In genomic region chr19:17199059-17199458, GRCm38 (mm10) we compare ENCODE assay signal across 14 mouse cellular contexts.
DNase-seq lines count a peak whose midpoint lies in the region; ATAC-seq and TF ChIP-seq lines count a peak whose summit lies in the region.
"Had no signal": no experiment of that assay in that cellular context is flagged by ENCODE, and none has a peak within 500 bp of the region (broad histone marks: within the 10 kb centered on the region; RNA-seq: fewer than 3 reads in every experiment).

No protein-coding gene starts in this region.

- H3K4me2 ChIP-seq in midbrain, embryonic 14.5 days (ENCODE audit: low read length): no peak overlapping the region
- no peak overlapping the region for H3K4me2 ChIP-seq in midbrain, embryonic 15.5 days
- no peak overlapping the region for H3K4me2 ChIP-seq in heart, embryonic 15.5 days
- no peak overlapping the region for H3K4me2 ChIP-seq in stomach, embryonic 16.5 days (ENCODE audit: low read depth, low read length)
- H3K4me2 ChIP-seq: lung, embryonic 15.5 days; neural tube, embryonic 12.5 days had no signal

- no peak overlapping the region for H3K27ac ChIP-seq in midbrain, embryonic 14.5 days (replicated peaks; ENCODE audit: low read depth, low read length)
- no peak overlapping the region for H3K27ac ChIP-seq in midbrain, embryonic 15.5 days
- H3K27ac ChIP-seq in heart, embryonic 15.5 days: 0 out of 2 replicates have a peak overlapping the region, but pooled peaks have one; percentile 12
- no peak overlapping the region for H3K27ac ChIP-seq in stomach, embryonic 16.5 days (ENCODE audit: low read length)
- no peak overlapping the region for H3K27ac ChIP-seq in layer of hippocampus, adult 2 months
- H3K27ac ChIP-seq: hindbrain, postnatal 0 days; lung, embryonic 15.5 days; neural tube, embryonic 12.5 days had no signal

- H3K9me3 ChIP-seq in midbrain, embryonic 14.5 days (ENCODE audit: control insufficient read depth, low read length): no peaks in the 10 kb centered on the region
- no peaks in the 10 kb centered on the region for H3K9me3 ChIP-seq in midbrain, embryonic 15.5 days
- H3K9me3 ChIP-seq in heart, embryonic 15.5 days (replicated peaks): no peaks in the 10 kb centered on the region
- H3K9me3 ChIP-seq in stomach, embryonic 16.5 days (replicated peaks; ENCODE audit: control insufficient read depth, low read length): no peaks in the 10 kb centered on the region
- H3K9me3 ChIP-seq: lung, embryonic 15.5 days; megakaryocyte, embryonic 14.5 days; neural tube, embryonic 12.5 days had no signal

- H3K36me3 ChIP-seq in midbrain, embryonic 14.5 days (ENCODE audit: control insufficient read depth, insufficient read depth, low read length): no peaks in the 10 kb centered on the region
- no peaks in the 10 kb centered on the region for H3K36me3 ChIP-seq in midbrain, embryonic 15.5 days (replicated peaks)
- H3K36me3 ChIP-seq in heart, embryonic 15.5 days: no peaks in the 10 kb centered on the region
- H3K36me3 ChIP-seq in stomach, embryonic 16.5 days (ENCODE audit: control insufficient read depth, insufficient read depth, low read length): no peaks in the 10 kb centered on the region
- H3K36me3 ChIP-seq: lung, embryonic 15.5 days; neural tube, embryonic 12.5 days had no signal

- TF ChIP-seq CTCF in layer of hippocampus, adult 2 months (conservative IDR thresholded peaks at IDR 0.05): no peak

- peak; percentile 4 to 8 for DNase-seq in adrenal gland, postnatal 36 days
- no peak for DNase-seq in adrenal gland, adult 8-10 months
- peak; percentile 25 for DNase-seq in midbrain, embryonic 14.5 days
- DNase-seq in layer of hippocampus, adult 2 months (ENCODE audit: low spot score in 2 of 2): no peak
- no peak for DNase-seq in layer of hippocampus, adult 9-11 months
- DNase-seq: cerebellum, adult 18-20 months; kidney, adult 8-10 months had no signal

- WGBS in midbrain, embryonic 14.5 days: 43% methylated on average over 8 of the region's 8 CpGs
- 41% methylated on average over 8 of the region's 8 CpGs for WGBS in midbrain, embryonic 15.5 days
- 19% methylated on average over 8 of the region's 8 CpGs for WGBS in heart, embryonic 15.5 days
- WGBS in stomach, embryonic 16.5 days: 29% methylated on average over 8 of the region's 8 CpGs

- H3K4me3 ChIP-seq in midbrain, embryonic 14.5 days (replicated peaks; ENCODE audit: low read depth, low read length): no peak overlapping the region
- H3K4me3 ChIP-seq in midbrain, embryonic 15.5 days: no peak overlapping the region
- no peak overlapping the region for H3K4me3 ChIP-seq in heart, embryonic 15.5 days
- no peak overlapping the region for H3K4me3 ChIP-seq in stomach, embryonic 16.5 days (replicated peaks; ENCODE audit: low read length)
- H3K4me3 ChIP-seq in layer of hippocampus, adult 2 months: no peak overlapping the region
- H3K4me3 ChIP-seq: lung, embryonic 15.5 days; megakaryocyte, embryonic 14.5 days; neural tube, embryonic 12.5 days had no signal

- no peaks in the 10 kb centered on the region for H3K27me3 ChIP-seq in midbrain, embryonic 14.5 days (ENCODE audit: control insufficient read depth, insufficient read depth, low read length)
- H3K27me3 ChIP-seq in midbrain, embryonic 15.5 days (replicated peaks): no peaks in the 10 kb centered on the region
- no peaks in the 10 kb centered on the region for H3K27me3 ChIP-seq in heart, embryonic 15.5 days
- no peaks in the 10 kb centered on the region for H3K27me3 ChIP-seq in stomach, embryonic 16.5 days (ENCODE audit: control insufficient read depth, insufficient read depth, low read length)
- H3K27me3 ChIP-seq: lung, embryonic 15.5 days; neural tube, embryonic 12.5 days had no signal

- H3K9ac ChIP-seq in midbrain, embryonic 14.5 days (replicated peaks; ENCODE audit: low read length): no peak overlapping the region
- no peak overlapping the region for H3K9ac ChIP-seq in midbrain, embryonic 15.5 days
- no peak overlapping the region for H3K9ac ChIP-seq in heart, embryonic 15.5 days
- no peak overlapping the region for H3K9ac ChIP-seq in stomach, embryonic 16.5 days (ENCODE audit: low read length)
- H3K9ac ChIP-seq: lung, embryonic 15.5 days; neural tube, embryonic 12.5 days had no signal

- no peak for ATAC-seq in midbrain, embryonic 14.5 days (ENCODE audit: low FRiP score, low TSS enrichment)
- ATAC-seq in midbrain, embryonic 15.5 days (replicated peaks): no peak
- ATAC-seq in heart, embryonic 15.5 days (replicated peaks; ENCODE audit: insufficient number of reproducible peaks, insufficient read depth, low FRiP score, low read depth): peak; percentile 62
- ATAC-seq in stomach, embryonic 16.5 days (ENCODE audit: insufficient read depth, low FRiP score): peak; percentile 53; the same call in 1 of the 2 replicates
- ATAC-seq: hindbrain, postnatal 0 days had no signal

- H3K4me1 ChIP-seq in midbrain, embryonic 14.5 days (ENCODE audit: control insufficient read depth, insufficient read depth, low read length): no peaks in the 10 kb centered on the region
- no peaks in the 10 kb centered on the region for H3K4me1 ChIP-seq in midbrain, embryonic 15.5 days
- peaks cover 13% of the 10 kb centered on the region for H3K4me1 ChIP-seq in heart, embryonic 15.5 days (replicated peaks)
- no peaks in the 10 kb centered on the region for H3K4me1 ChIP-seq in stomach, embryonic 16.5 days (ENCODE audit: control insufficient read depth, insufficient read depth, low read length)
- H3K4me1 ChIP-seq: lung, embryonic 15.5 days; neural tube, embryonic 12.5 days had no signal

Comparison
In these comparisons a context has a peak if more than half of its experiments do, and no peak if none do; other contexts are left out.
1. DNase-seq: peak in adrenal gland, postnatal 36 days (2 of 2) and midbrain, embryonic 14.5 days (single experiment); none in adrenal gland, adult 8-10 months (single experiment), layer of hippocampus, adult 2 months (0 of 2) and layer of hippocampus, adult 9-11 months (single experiment).
2. ATAC-seq: peak in heart, embryonic 15.5 days (single experiment) and stomach, embryonic 16.5 days (single experiment); none in midbrain, embryonic 14.5 days (single experiment) and midbrain, embryonic 15.5 days (single experiment).